Mouse (Mus musculus) heart, postnatal 10 days (tissue): ENCODE results near the gene Cemip2. TPM values are rescaled to one million over a fixed set of nuclear protein-coding genes. Genes with fewer than 3 reads are reported as not detected.

Experiments
- total RNA-seq, 2 experiments: library from RNA; stranded (reverse); gene quantifications; 2 replicates each; pipeline ENCODE4 v1.2.3; 2021

Gene Cemip2
- total RNA-seq, 2 experiments from 2014 or later = 30.1 to 31.4 TPM

Other genes with a start within 250 kb of the Cemip2 start
- 10 to 100 TPM; 20.6 to 24.0 TPM for gene 1110059E24Rik, start 125.4 kb upstream of the Cemip2 start, total RNA-seq
- gene Abhd17b, start 125.2 kb upstream of the Cemip2 start, total RNA-seq = 10 to 100 TPM; 22.5 to 24.4 TPM